Mouse (Mus musculus) cerebellum, postnatal 25 days (tissue): ENCODE data around the gene Atp6v1a.
A peak's percentile ranks its signal among the peaks of the same experiment; 100 is the strongest.

ENCODE experiments used
- DNase-seq, 2 experiments: peaks; one replicate each; pipeline ENCODE4 v3.0.0; 2021; ENCODE audit warnings: mixed read lengths in 2 of 2

Gene Atp6v1a

DNA sequence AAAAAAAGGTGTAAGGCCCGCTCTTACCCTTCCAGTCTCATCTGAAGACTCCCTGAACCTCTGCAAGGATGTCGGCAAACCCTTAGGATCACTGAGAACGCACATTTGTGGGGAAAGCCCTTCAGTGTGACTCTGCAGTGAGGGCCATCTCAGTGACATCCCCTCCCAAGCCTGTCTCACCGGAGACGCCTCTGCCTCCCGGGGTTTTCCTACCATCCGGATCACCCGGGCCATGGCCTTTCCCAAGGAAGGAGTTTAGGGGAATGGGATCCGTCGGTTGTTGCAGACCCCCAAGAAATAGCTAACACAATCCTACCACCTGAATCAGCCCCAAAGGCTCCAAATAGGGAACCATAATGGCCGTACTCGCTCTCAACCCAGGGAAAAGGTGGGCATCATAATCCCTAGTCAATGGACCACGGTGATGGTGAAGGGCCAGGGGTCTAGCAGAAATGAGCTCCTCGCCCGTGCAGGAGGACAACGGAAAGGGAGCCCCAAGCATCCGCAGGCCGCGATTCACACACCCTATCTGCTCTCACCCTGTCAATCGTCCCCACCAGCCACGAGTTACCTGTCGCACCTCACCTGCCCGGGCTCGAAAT lies 1.0 kb downstream of the Atp6v1a start:
- DNase-seq, result peak; percentile 47 to 50

DNA sequence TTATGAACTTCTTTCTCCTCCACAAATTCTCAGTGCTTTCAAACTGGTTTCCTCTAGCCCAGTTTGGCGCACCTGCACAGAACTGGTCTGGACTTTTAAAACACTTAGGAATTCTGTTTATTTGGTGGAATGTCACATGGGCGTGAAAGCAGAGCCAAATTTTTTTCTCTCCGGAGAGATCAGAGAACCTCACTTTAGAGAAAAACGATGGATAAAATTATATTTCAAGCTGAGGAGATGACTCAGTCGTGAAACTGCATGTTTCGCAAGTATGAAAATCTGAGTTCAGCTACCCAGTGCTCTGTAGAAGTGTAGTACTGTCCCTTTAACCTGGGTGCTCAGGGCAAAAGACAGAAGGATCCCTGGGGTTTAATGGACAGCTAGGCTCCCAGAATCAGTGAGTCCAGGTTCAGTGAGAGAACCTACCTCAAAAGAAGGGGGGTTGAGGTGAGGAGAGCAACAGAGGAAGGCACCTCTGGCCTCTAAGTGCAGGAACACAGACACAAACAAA lies 2.9 kb downstream of the Atp6v1a start:
- DNase-seq, result no peak

DNA sequence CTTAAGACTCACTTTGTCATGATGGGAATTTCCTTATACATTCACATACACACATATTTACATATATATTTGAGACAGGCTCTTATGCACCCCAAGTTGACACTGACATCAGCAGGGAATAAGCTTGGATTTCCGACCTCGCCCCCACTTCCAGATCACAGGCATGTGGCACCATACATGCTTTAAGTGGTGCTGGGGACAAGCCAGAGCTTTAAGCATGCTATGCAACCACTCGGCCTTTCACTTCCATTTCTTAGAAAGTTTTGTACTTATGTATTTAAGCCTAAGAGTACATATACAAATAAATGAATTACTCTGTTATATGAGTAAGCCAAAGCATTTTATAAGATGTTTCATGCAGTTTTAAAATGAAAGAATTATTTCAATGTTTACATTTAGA lies 6.3 kb downstream of the Atp6v1a start:
- no peak for DNase-seq

DNA sequence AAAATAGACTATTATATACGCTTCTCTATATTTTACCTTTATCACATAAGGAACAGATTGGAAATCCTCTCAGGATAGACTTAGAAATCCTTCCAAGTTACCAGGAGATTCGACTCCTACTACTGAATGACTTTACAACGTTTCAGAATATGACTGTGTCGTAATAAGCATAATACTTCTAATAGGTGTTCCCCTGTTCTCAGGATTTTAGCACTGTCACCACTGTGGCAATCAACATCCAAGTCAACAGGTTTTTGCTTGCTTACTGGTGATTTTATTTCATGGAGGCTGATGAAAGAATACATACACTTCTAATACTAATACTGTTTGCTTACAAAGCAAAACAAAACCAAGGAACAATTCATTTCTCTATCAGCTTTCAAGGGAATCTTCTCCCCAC lies 7.2 kb downstream of the Atp6v1a start:
- no peak for DNase-seq

DNA sequence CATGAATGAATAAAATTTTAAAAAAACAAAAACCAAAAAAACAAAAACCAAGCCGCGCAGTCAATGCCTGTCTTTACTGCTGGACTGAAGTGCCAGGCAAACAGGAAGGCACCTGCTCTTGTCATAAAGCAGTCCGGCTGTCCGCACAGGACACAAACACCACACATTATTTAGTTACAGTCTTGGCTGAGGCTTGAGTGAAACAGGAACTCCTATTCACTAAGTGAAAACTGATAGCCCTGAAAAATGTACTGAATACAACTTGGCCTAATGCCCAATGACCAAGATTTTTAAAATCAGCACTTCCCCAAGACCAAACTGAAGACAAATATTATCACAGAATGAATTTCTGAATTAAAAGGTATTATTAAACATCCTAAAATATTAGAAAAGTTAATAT lies 13.1 kb downstream of the Atp6v1a start:
- no peak for DNase-seq

DNA sequence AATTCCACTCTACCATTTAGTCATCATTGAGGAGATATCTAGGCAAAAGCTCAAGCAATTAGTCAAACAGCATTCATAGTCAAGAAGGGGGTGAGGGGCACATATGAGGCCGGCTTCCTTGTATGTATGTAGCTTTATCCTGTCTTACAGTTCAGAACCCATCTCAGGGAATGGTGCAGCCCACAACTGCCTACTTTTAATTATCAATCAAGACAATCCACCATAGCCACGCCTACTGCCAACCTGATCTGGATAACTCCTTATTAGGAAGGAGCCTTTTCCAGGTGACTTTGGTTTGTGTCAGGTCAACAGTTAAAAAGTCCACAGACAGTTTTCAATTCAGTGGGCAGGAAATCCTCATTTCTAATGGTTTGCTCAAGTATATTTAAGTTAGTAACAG lies 14.1 kb downstream of the Atp6v1a start:
- DNase-seq, result no peak

DNA sequence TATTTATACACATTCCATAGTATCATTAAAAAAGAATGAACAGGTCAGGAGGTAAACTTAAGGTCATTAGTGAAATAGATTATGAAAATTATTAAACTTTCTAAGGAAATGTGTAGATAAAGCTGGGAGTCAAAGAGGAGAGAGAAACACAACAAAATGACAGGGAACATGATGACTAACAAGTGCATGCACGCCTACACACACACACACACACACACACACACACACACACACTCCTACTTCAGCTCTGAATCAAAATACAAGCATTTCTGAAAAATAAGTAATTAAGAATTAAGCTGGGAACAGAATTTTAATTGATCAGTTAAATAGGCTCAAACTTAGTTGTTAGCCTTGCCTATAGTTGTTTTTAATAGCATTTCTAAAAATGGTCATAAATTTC lies 14.8 kb downstream of the Atp6v1a start:
- peak in 1 of 2 experiments; percentile 27 for DNase-seq

DNA sequence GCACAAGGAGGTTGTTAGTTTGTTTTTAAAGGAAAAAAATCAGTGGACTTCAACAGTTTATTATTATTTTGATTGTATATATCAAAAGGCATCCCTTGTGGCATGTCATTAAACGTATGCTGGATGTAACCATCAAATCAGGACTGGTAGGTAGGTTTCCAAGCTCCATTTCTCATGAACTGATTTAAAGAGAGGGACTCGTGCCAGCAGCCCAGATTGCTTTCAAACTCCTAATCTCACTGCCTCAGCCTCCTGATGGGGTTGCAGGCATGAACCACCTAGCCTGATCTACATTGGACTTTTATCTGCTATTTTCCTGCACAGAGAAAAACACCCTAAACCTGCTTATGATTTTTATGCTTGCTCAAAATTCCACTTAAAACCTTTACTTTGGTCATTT lies 15.7 kb downstream of the Atp6v1a start:
- peak; percentile 71 to 80 for DNase-seq

DNA sequence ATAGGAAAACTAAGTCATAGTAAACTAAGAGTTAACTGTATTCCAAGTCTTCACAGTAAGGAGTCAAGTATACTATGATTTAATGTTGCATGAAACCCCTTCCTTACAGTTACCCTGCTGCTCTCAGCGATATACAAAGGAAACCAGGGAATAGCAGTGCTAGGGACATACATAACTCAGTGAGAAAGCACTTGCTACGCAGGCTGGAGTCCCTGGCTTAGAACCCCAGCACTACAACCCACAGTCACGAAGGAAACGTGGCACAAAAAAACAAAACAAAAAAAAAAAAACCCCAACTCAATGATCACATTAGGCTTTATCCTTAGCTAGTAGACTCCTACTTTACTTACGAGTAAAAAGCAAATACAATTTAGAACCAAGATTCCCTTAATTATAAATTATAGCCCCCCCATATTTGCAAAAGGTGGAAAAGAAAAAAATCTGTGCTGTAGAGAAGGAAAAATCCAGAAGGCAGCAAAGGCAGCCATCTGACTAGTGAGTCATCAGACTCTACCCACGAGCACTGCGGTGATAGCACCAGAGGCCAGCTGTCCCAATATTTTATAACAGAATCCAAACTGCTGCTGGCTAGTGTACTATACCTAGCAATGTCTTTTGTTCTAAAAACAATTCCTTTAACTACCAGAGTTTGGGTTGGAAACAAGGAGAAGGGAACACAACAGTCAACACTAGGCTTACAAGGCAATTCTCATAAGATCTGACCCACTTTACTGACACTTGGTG lies 16.4 kb downstream of the Atp6v1a start:
- DNase-seq, result peak; percentile 59 to 68

DNA sequence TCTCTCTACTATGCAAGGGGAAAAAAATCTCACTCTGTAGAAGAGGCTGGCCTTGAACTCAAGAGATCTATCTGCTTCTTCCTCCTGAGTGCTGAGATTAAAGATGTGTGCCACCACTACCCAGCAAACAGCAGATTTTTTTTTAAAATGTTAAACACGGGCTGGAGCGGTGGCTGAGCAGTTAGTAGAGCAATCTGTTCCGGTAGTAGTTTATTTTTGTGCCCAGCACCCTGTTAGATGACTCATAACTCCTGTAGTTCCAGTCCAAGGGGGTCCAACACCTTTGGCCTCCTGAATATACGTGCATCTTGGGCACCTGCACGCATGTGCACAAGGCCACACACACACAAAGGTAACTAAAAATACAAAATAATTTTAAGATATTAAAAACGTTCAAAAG lies 16.9 kb downstream of the Atp6v1a start:
- DNase-seq, result peak; percentile 44 to 50

DNA sequence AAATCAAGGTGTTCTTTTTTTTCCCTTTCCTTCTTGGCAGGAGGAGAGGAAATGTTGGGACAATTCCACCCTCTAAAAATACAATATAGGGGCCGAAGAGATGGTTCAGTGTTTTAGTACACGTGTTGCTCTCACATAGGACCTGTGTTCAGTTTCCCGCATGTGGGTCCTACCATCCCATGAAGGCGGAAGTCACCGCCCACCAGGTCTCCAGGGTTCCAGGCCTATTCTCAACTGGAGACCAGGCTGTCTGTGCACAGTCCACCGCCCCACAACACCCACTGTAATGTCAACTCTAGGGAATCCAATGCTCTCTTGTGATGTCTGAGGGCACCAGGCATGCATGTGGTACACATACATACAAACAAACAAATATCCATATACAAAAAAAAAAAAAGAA lies 17.4 kb downstream of the Atp6v1a start:
- DNase-seq, result peak; percentile 34 to 42

DNA sequence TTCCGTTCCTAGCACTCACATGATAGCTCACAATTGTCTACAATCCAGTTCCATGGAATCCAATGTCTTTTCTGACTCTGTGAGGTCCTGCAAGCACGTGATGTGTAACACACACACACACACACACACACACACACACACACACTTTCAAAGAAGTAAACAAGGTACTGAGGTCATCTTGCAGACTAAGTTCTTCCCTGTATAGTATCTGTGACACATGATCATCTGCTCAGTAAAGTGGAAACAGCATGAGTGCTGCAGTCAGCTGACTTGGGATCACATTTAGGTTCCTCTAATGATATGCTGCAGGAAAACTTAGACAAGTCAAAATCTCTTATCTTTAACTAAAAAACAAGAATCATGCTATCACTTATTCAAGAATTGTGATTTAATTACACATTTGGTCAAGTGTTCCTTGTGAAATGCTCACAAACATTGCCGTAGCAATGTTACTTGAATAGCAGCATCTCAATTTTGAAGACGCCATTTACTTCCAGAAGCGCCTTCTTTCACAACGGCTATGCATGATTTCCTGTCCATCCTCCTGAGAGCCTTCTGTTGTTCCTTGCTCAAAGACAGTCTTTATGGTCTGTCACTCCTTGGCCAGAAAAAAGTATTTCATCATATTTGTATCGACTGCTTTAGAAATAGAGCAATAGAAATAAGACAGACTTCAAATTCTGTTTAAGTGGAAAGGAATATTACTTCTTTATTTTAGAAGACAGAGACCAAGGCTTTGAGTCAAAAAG lies 19.6 kb downstream of the Atp6v1a start:
- DNase-seq, result peak in 1 of 2 experiments; percentile 19

DNA sequence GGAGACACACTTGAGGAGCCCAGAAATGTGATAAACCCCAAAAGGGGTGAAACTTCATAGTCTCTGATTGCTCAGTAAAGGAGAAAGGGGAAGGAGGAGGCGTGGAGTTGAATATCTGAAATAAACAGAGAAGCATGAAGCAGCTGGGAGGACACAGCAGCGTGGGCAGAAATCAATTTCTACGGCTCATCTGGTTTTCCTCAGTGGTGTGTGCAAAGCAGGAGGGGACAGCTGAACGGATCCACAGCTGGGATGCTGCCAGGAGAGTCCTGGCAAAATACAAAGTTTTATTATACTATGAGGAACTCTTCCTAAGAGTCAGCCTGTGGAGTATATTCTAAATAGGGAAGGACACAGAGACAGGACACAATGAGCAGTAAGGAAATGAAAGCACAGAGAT lies 30.5 kb downstream of the Atp6v1a start:
- no peak for DNase-seq

DNA sequence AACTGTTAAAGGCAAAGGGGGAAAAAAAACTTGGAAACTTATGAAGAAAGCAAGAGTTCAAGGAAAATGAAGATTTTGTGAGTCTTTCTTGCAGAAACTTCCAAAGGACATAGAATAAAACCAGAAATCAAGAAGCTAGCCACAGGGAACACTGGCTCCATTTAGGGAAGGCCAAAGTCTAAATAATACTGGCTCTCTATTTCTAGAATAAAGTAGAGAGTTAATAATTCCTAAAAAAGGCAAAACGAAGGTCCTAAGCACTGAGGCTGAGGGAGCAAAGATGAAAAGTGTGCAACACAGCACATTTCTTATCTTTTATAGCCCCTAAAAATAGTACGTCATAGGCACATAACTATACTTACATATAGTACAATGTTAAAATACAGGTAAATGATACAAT lies 34.3 kb downstream of the Atp6v1a start:
- DNase-seq, result no peak

DNA sequence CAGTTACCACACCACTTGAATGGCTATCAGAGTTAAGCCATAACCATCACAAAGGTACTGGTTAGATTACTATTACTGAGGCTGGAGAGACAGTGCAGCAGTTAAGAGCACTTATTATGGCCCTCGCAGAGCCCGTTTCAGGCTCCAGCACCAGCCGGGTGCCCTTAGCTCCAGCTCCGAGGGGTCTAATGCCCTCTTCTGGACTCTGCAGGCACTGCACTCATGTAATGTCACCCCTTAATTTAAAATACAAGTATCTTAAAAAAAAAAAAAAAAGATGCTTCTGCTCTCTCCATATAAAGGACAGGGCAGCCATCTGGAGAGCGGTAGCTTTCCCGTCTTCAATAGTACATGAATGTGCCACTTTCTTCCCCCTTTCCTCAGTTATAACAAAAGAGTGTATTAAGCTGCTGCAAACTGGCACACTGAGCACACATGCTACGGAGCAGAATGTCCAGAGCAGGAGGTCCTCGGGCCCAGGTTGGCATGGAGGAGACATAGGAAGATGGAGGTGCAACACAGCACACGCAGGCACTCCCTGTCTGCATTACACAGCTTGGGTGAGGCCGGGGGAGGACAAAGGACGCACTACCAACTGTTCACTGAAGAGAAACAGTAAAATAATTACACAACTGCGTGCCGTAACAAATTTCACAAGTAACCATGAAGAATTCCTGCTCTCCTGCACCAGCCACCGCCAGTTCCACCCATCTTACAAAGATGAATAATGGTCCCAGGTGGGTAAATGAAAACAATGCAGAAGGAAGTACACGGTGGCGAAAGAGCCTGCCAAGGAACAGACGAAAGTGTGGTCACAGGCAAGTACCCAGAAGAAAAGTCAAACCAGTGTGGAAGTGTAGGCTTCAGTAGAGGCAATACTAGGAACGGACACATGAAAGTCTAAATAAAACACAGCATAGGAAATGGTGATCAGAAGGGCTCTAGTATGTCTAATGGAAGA lies 35.4 kb downstream of the Atp6v1a start:
- no peak for DNase-seq

DNA sequence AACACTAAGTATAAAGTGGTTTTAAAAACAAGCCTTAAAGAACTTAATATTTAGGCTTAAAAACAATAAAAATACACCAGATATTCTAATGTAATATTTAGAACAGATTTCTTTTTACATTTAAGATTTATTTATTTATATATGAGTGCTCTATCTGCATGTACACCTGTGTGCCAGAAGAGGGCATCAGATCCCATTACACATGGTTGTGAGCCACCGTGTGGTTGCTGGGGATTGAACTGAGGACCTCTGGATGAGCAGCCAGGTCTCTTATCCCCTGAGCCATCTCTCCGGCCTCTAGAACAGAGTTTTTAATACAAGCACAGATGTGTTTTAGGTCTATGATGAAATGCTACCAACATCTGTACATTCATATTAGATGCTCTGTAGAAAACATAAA lies 36.6 kb downstream of the Atp6v1a start:
- DNase-seq, result no peak

DNA sequence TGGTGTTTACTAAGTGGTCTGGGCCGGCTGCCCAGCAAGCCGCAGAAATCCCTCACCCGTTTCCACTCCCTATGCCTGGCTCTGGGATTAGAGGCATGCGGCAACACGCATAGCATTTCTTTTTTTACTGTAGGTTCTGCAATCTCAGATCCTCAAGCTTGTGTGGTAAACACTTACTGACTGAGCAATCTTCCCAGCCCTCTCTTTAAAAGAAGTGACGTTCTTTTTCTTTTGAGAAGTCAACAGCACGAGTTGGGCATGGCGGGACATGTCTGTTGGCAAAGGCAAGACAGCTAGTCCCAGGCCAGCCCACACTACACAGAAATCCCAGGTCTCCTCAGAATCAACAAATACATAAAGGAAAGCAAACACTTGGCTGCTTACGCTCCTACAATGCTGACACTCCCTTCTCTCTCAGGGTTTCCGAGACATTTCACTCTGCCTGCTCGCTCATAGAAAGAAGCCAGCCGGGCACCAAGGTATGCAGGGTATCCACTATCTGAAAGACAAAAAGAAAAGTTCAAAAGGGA lies 38.3 kb downstream of the Atp6v1a start:
- DNase-seq, result no peak

DNA sequence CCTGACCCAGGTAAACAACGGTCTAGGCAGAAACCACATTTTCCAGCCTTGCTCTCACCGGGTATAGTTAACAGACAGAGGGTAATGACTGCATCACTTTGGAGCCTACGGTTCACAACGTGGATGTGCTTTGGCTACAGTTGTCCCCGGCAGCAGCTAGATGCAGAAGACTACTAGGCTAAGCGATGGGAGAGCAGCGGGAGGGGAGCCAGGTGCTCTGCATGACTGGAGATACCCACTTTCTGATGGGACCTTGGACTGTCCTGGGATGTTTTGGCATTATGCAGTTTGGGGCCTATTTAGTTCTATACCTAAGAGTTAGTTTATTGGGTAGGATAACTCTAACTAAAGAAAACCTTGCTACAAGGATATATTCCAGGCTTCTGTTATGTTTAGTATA lies 40.1 kb downstream of the Atp6v1a start:
- DNase-seq, result no peak

DNA sequence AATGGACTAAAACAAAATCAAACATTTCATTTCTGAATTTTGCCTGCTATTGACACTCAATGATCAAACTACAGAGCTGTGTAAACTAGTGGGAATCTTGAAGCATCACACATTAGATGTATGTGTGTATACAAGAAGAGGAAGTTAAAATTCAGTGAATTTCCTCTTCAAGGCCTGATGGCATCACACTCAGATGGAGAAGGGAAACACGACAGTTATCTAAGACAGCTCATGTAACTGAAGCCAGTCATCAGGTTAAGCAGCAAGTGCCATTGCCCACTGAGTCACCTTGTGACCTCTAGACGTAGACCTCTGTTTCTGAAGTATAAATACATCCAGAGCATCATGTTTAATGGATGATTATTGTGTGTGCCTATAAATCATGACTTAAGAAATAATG lies 51.9 kb downstream of the Atp6v1a start:
- no peak for DNase-seq

DNA sequence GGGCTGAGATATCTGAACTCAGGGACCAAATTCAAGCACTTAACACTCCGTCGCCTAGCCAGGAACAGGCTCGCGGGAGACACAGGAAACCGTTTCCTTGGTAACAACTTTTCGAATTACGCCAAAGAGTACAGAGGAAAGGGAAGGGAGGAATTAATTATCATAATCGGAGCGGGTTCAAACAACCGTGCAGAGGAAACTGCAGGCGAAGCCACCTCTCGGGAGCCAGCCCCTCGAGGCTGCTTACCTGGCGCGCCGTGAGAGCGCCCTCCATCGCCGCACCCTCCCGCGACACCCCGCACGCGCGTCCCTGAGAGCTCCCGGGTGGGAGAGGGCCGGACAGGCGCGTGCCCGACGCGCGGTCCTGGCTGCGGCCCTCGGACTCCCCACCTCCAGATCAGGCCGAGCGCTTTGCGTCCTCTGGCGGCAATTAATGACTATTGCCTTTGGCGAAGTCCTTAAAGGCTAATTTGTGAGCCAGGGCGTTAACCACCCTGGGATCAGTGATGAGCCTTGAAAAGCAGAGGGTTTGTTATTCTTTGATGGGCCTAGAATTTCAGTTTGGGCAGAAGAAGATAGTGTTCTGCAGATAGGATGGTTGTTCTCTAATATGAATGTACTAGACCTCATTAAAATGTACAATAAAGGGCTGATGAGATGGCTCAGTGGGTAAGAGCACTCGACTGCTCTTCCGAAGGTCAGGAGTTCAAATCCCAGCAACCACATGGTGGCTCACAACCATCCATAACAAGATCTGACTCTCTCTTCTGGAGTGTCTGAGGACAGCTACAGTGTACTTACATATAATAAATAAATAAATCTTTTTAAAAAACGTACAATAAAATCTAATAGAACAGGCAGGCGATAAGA lies 76.2 kb downstream of the Atp6v1a start, which contains the start of gene Gramd1c:
TSS of gene Gramd1c (minus strand) at position 321 of the 870 bp plus-strand sequence.
- peak; percentile 65 to 78 for DNase-seq

DNA sequence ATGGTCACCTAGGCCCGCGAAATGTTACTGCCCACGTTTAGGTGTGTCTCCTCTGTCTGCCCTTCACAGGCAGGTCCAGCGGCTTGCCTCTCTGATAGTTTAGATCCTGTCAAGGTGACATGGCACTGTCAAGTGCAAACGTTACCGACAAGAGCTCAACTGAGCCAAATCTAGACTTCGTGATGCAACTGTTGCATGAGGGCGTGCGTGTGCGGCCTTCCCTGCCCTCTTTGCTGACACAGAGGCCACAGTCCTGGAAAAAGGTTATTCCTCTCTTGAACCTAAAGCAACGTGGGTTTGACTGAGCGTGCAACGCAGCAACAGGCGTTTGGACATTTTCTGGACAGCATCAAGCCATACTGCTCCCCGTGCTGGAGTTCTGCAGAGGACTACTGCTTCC lies 78.2 kb downstream of the Atp6v1a start:
- DNase-seq, result no peak
